Comparison of ENCODE assay signal across 9 mouse cellular contexts in the genomic region with DNA sequence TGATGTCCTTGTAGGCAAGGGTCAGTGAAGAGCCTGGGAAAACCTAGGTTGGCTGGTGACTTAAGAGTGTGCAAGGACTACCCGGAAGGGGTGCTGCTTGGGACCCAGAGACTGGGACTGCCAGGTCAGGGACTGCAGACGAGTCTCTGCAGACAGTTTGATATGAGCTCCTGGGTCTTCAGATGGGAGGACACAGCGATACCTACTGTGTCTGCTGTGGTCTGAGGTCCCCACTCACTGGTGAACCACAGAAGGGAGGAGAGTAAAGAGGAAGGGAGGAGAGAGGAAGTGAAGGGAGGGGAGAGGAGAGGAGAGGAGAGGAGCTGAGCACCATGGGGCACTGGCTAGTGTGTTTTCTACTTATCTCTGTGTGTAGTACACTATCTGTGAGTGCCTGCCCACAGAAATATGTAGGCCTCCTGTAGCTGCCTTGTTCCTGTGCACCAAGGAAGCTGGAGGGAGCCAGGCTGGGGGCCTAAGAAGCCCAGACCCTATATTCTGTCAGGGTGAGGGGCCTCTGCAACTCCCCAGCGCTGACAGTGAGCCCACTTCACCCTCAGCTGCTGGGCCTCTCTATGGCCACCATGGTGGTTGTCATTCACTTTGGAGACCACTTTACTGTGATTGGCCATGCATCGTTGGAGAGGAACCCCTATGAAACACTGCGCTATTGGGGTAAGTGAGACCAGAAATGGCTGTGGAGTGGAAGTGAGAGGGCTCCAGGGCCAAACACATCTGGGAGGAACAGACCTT. TPM values are rescaled to one million over a fixed set of nuclear protein-coding genes. Genes with fewer than 3 reads are reported as not detected.
A peak's percentile ranks its signal among the peaks of the same experiment; 100 is the strongest.
DNase-seq lines count a peak whose midpoint lies in the region; ATAC-seq and TF ChIP-seq lines count a peak whose summit lies in the region.
"Had no signal": no experiment of that assay in that cellular context is flagged by ENCODE, and none has a peak within 500 bp of the region (broad histone marks: within the 10 kb centered on the region; RNA-seq: fewer than 3 reads in every experiment).

No protein-coding gene starts in this region.

- no peak for ATAC-seq in lung, embryonic 14.5 days (ENCODE audit: insufficient read depth)
- ATAC-seq in liver, embryonic 15.5 days (ENCODE audit: insufficient read depth), result peak; percentile 68
- ATAC-seq in midbrain, embryonic 14.5 days (ENCODE audit: low FRiP score, low TSS enrichment), result no peak

- H3K4me1 ChIP-seq in lung, embryonic 14.5 days (ENCODE audit: insufficient read depth), result peaks cover 18% of the 10 kb centered on the region
- peaks cover 76% of the 10 kb centered on the region for H3K4me1 ChIP-seq in liver, embryonic 15.5 days (replicated peaks)
- 0 out of 2 replicates have a peak, but pooled peaks cover 4% of the 10 kb centered on the region for H3K4me1 ChIP-seq in midbrain, embryonic 14.5 days (ENCODE audit: control insufficient read depth, insufficient read depth, low read length)

- intact Hi-C loops in gastrocnemius, postnatal 14 days (cut with DNase I; ENCODE audit: low total_unique reads), result loop anchor here (2.0 to 10.0 kb wide), 3 partner anchors 81 to 469 kb away; a partner anchor contains a TSS

- no peaks in the 10 kb centered on the region for H3K36me3 ChIP-seq in lung, embryonic 14.5 days (ENCODE audit: insufficient read depth)
- H3K36me3 ChIP-seq in liver, embryonic 15.5 days (replicated peaks), result peaks cover 35% of the 10 kb centered on the region
- no peaks in the 10 kb centered on the region for H3K36me3 ChIP-seq in midbrain, embryonic 14.5 days (ENCODE audit: control insufficient read depth, insufficient read depth, low read length)

- no peak for DNase-seq in lung, embryonic 14.5 days
- no peak for DNase-seq in lung, postnatal 10 days
- peak; percentile 59 for DNase-seq in c-Kit-positive CD71-negative TER-119-negative erythroid progenitor cells, embryonic 14.5 days (ENCODE audit: low read depth)
- peak; percentile 33 to 41 for DNase-seq in thymus, postnatal 10 days (ENCODE audit: low spot score in 2 of 2)
- DNase-seq in right cerebral cortex, postnatal 4 days, result no peak
- no peak for DNase-seq in midbrain, embryonic 14.5 days
- no peak for DNase-seq in gastrocnemius, postnatal 14 days
- DNase-seq: right cerebral cortex, postnatal 14 days had no signal

- H3K9me3 ChIP-seq in lung, embryonic 14.5 days (ENCODE audit: low read depth, low read length), result no peaks in the 10 kb centered on the region
- H3K9me3 ChIP-seq in liver, embryonic 15.5 days (replicated peaks), result no peaks in the 10 kb centered on the region
- no peaks in the 10 kb centered on the region for H3K9me3 ChIP-seq in midbrain, embryonic 14.5 days (ENCODE audit: control insufficient read depth, low read length)

- peak overlapping the region; percentile 8; the same call in 1 of the 2 replicates for H3K4me3 ChIP-seq in lung, embryonic 14.5 days (ENCODE audit: low read depth, low read length)
- H3K4me3 ChIP-seq in liver, embryonic 15.5 days (replicated peaks), result peak overlapping the region; percentile 70
- H3K4me3 ChIP-seq in midbrain, embryonic 14.5 days (replicated peaks; ENCODE audit: low read depth, low read length), result no peak overlapping the region

- H3K27me3 ChIP-seq in lung, embryonic 14.5 days (ENCODE audit: insufficient read depth, low read length), result no peaks in the 10 kb centered on the region
- H3K27me3 ChIP-seq in liver, embryonic 15.5 days, result no peaks in the 10 kb centered on the region
- no peaks in the 10 kb centered on the region for H3K27me3 ChIP-seq in midbrain, embryonic 14.5 days (ENCODE audit: control insufficient read depth, insufficient read depth, low read length)

- H3K27ac ChIP-seq in lung, embryonic 14.5 days (ENCODE audit: low read depth), result peak overlapping the region; percentile 74
- peak overlapping the region; percentile 99 for H3K27ac ChIP-seq in liver, embryonic 15.5 days (replicated peaks)
- no peak overlapping the region for H3K27ac ChIP-seq in midbrain, embryonic 14.5 days (replicated peaks; ENCODE audit: low read depth, low read length)

- H3K9ac ChIP-seq in lung, embryonic 14.5 days, result peak overlapping the region; percentile 31; the same call in 1 of the 2 replicates
- peak overlapping the region; percentile 89 for H3K9ac ChIP-seq in liver, embryonic 15.5 days
- no peak overlapping the region for H3K9ac ChIP-seq in midbrain, embryonic 14.5 days (replicated peaks; ENCODE audit: low read length)

- no peak for TF ChIP-seq CTCF in lung, embryonic 14.5 days (IDR thresholded peaks at IDR 0.05; ENCODE audit: low read depth)

- peak overlapping the region; percentile 37; the same call in 1 of the 2 replicates for H3K4me2 ChIP-seq in lung, embryonic 14.5 days
- peak overlapping the region; percentile 82 for H3K4me2 ChIP-seq in liver, embryonic 15.5 days
- H3K4me2 ChIP-seq in midbrain, embryonic 14.5 days (ENCODE audit: low read length), result no peak overlapping the region

- WGBS in lung, embryonic 14.5 days, result 81% methylated on average over 6 of the region's 6 CpGs
- WGBS in liver, embryonic 15.5 days (ENCODE audit: insufficient replicate concordance), result 9% methylated on average over 6 of the region's 6 CpGs
- 83% methylated on average over 6 of the region's 6 CpGs for WGBS in midbrain, embryonic 14.5 days

RNA-seq across cellular contexts. Expression of a gene that starts 0.7 kb away (rescaled TPM):
- polyA plus RNA-seq in lung, embryonic 14.5 days (2014; fragmentation: Nextera tagmentation; extraction: Ambion mirVana), result 1.1 and 2.1 TPM in 2 replicates
- 80.3 and 82.2 TPM in 2 replicates for polyA plus RNA-seq in liver, embryonic 15.5 days (2015; fragmentation: Nextera tagmentation; extraction: Ambion mirVana)
- polyA plus RNA-seq in midbrain, embryonic 14.5 days (2014; fragmentation: Nextera tagmentation; extraction: Ambion mirVana), result 0.27 and 0.57 TPM in 2 replicates
- total RNA-seq in gastrocnemius, postnatal 14 days (2021), result under 1 TPM; 0.22 to 0.47 TPM

RNA-seq across cellular contexts. Expression of a gene that starts 36.5 kb away (rescaled TPM):
- 2.2 and 3.3 TPM in 2 replicates for polyA plus RNA-seq in lung, embryonic 14.5 days (2014; fragmentation: Nextera tagmentation; extraction: Ambion mirVana)
- 0.25 and 0.44 TPM in 2 replicates for polyA plus RNA-seq in liver, embryonic 15.5 days (2015; fragmentation: Nextera tagmentation; extraction: Ambion mirVana)
- 0.47 and 0.61 TPM in 2 replicates for polyA plus RNA-seq in midbrain, embryonic 14.5 days (2014; fragmentation: Nextera tagmentation; extraction: Ambion mirVana)
- total RNA-seq in gastrocnemius, postnatal 14 days (2021), result not detected

RNA-seq across cellular contexts. Expression of a gene that starts 47.0 kb away (rescaled TPM):
- polyA plus RNA-seq in lung, embryonic 14.5 days (2014; fragmentation: Nextera tagmentation; extraction: Ambion mirVana), result 654 and 667 TPM in 2 replicates
- 132 and 141 TPM in 2 replicates for polyA plus RNA-seq in liver, embryonic 15.5 days (2015; fragmentation: Nextera tagmentation; extraction: Ambion mirVana)
- 316 and 322 TPM in 2 replicates for polyA plus RNA-seq in midbrain, embryonic 14.5 days (2014; fragmentation: Nextera tagmentation; extraction: Ambion mirVana)
- total RNA-seq in gastrocnemius, postnatal 14 days (2021), result 100 to 1,000 TPM; 176 to 209 TPM

Comparison
In these comparisons a context has a peak if more than half of its experiments do, and no peak if none do; other contexts are left out.
1. DNase-seq: peak in c-Kit-positive CD71-negative TER-119-negative erythroid progenitor cells, embryonic 14.5 days (single experiment) and thymus, postnatal 10 days (2 of 2); none in lung, embryonic 14.5 days (single experiment), lung, postnatal 10 days (single experiment), right cerebral cortex, postnatal 4 days (single experiment), midbrain, embryonic 14.5 days (single experiment) and gastrocnemius, postnatal 14 days (single experiment).
2. RNA of a gene that starts 0.7 kb away (polyA plus RNA-seq): 80.3 to 82.2 TPM in liver, embryonic 15.5 days; 1.1 to 2.1 TPM in lung, embryonic 14.5 days and 0.27 to 0.57 TPM in midbrain, embryonic 14.5 days; every median in the first group is over 10 times any median in the second.